8 mouse cellular contexts compared by ENCODE assay signal in the genomic region with DNA sequence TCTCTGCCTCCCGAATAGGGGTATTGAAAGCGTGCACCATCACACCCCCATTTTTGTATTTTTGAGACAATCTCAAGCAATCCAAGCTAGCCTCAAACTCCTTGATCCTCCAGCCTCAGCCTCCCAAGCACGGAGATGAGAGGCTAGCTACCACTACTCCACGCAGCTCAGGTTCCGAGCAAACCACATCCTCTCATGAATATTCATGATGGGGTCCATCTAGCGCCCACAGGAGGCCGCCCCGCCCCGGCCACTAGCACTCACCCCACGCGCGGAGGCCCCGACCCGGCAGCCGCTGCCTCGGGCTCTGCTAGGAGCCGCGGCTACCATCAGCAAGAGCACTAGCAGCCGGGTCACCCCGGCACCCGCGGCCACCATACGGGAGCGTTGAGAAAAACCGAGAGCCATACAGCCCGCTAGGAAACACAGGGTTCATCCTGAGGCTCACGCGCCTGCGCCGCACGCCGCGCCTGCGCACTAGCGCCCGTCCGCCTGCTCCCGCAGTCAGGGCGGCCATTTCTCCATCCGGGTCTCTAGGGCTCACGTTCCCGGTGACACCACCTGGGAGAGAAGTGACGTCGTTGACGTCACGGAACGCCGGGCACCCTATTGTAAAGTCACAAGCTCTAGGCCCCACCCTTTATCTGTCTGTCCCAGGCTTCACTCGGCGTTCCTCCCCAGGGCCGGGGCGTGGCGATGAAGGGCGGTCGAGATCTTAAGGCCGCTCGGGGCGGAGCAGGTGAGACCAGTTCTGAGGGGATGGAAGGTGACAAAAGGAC. TPM values are rescaled to one million over a fixed set of nuclear protein-coding genes. Genes with fewer than 3 reads are reported as not detected.
DNase-seq lines count a peak whose midpoint lies in the region; ATAC-seq and TF ChIP-seq lines count a peak whose summit lies in the region.

A gene (minus strand): TSS at position 538 of the 779 bp plus-strand sequence.
A gene (plus strand): TSS at position 590 of the 779 bp plus-strand sequence.

- DNase-seq in ES-E14 (ENCODE audit: low read depth, low spot score) = peak; percentile 99
- peak; percentile 99 for DNase-seq in cerebellum, adult 11-12 months
- peak; percentile 92 for DNase-seq in heart, postnatal 25 days (ENCODE audit: low spot score)
- DNase-seq in layer of hippocampus, adult 18-20 months (ENCODE audit: low spot score in 2 of 2) = peak; percentile 98 to 99
- peak; percentile 96 for DNase-seq in lung, adult 2 months
- DNase-seq in thymus, adult 18-20 months = peak; percentile 97 to 99

- peak; percentile 63; the same call in 1 of the 2 replicates for TF ChIP-seq POLR2A in lung, adult 2 months (IDR thresholded peaks at IDR 0.05; ENCODE audit: borderline replicate concordance, extremely low read depth, low read depth, low read length)

- peaks cover 18% of the 10 kb centered on the region; the same call in 1 of the 2 replicates for H3K36me3 ChIP-seq in ES-E14 (ENCODE audit: control insufficient read depth, insufficient read depth, low read length, poor library complexity, severe bottlenecking)
- peaks cover 21% of the 10 kb centered on the region for H3K36me3 ChIP-seq in forebrain, embryonic 15.5 days

- WGBS in forebrain, embryonic 15.5 days = under 1% methylated on average over 58 of the region's 58 CpGs
- 1% methylated on average over 53 of the region's 58 CpGs for WGBS in lung, adult 2 months

- in situ Hi-C loops in ES-E14 (cut with MboI; ENCODE audit: low sequenced_read_pairs in 2 of 2, unreplicated experiment in 2 of 2) = no loop called here

- intact Hi-C loops in heart, postnatal 25 days (cut with DNase I) = loop anchor here (2.0 kb wide), 1 partner anchor 27 kb away; no protein-coding TSS in a partner anchor

- no peaks in the 10 kb centered on the region for H3K9me3 ChIP-seq in ES-E14 (ENCODE audit: control insufficient read depth, insufficient read depth, low read depth, low read length)
- no peaks in the 10 kb centered on the region for H3K9me3 ChIP-seq in forebrain, embryonic 15.5 days

- H3K4me2 ChIP-seq in forebrain, embryonic 15.5 days (replicated peaks) = peak within 1 kb of the TSS; percentile 77

- H3K27me3 ChIP-seq in forebrain, embryonic 15.5 days = no peaks in the 10 kb centered on the region

- H3K4me3 ChIP-seq in ES-E14 (ENCODE audit: insufficient read depth in 1 of 2, low read depth in 1 of 2, low read length in 2 of 2, poor library complexity in 1 of 2, severe bottlenecking in 1 of 2) = peak within 1 kb of the TSS; percentile 79 to 83
- H3K4me3 ChIP-seq in forebrain, embryonic 15.5 days = peak within 1 kb of the TSS; percentile 64
- peak within 1 kb of the TSS; percentile 66 for H3K4me3 ChIP-seq in lung, adult 2 months (replicated peaks; ENCODE audit: extremely low read depth, low read depth, low read length)

- H3K27ac ChIP-seq in ES-E14 (ENCODE audit: insufficient read depth, low read depth, low read length, poor library complexity, severe bottlenecking) = peak within 1 kb of the TSS; percentile 92
- peak within 1 kb of the TSS; percentile 95 for H3K27ac ChIP-seq in forebrain, embryonic 15.5 days (replicated peaks)

- peak within 1 kb of the TSS; percentile 93 for H3K9ac ChIP-seq in ES-E14 (ENCODE audit: insufficient read depth, low read depth, low read length, poor library complexity, severe bottlenecking)
- peak within 1 kb of the TSS; percentile 89 for H3K9ac ChIP-seq in forebrain, embryonic 15.5 days (replicated peaks)

- H3K4me1 ChIP-seq in ES-E14 (ENCODE audit: control insufficient read depth in 2 of 2, insufficient read depth in 2 of 2, low read length in 2 of 2, poor library complexity in 1 of 2) = peaks cover 6 to 24% of the 10 kb centered on the region in 2 experiments; a peak in 3 of 4 replicates
- H3K4me1 ChIP-seq in forebrain, embryonic 15.5 days = peaks cover 34% of the 10 kb centered on the region
- H3K4me1 ChIP-seq in lung, adult 2 months (ENCODE audit: control insufficient read depth, insufficient read depth, low read length) = no peaks in the 10 kb centered on the region

- no peak for TF ChIP-seq CTCF in lung, adult 2 months (IDR thresholded peaks at IDR 0.05; ENCODE audit: insufficient read depth, low read length)

- ATAC-seq in forebrain, embryonic 15.5 days (replicated peaks) = peak; percentile 97
- ATAC-seq in neutrophil, adult 5-6 weeks (ENCODE audit: extremely low read depth, insufficient number of reproducible peaks, low FRiP score, poor library complexity, severe bottlenecking) = peak; percentile 92

TF ChIP-seq in ES-E14, 5 proteins besides CTCF, POLR2A, EP300 and RAD21:
- TF ChIP-seq ZNF384 (IDR thresholded peaks at IDR 0.05; ENCODE audit: low read depth, low read length) (no peak), HCFC1 (IDR thresholded peaks at IDR 0.05; ENCODE audit: borderline replicate concordance, insufficient read depth, low read length) (0 out of 2 replicates have a peak, but pooled peaks have one; percentile 41), CHD2 (IDR thresholded peaks at IDR 0.05; ENCODE audit: low read depth, low read length) (0 out of 2 replicates have a peak, but pooled peaks have one; percentile 4)

RNA-seq across cellular contexts. Expression of the first gene that starts in this region (rescaled TPM):
- 64.2 and 104 TPM in 2 replicates for total RNA-seq in ES-E14 (2012; rRNA removed)
- 133 and 138 TPM in 2 replicates for polyA plus RNA-seq in forebrain, embryonic 15.5 days (2015; fragmentation: Nextera tagmentation; extraction: Ambion mirVana)
- 10 to 100 TPM; 96.9 to 99.6 TPM for total RNA-seq in heart, postnatal 25 days (2021)
- total RNA-seq in layer of hippocampus, adult 18-20 months (2021) = 100 to 1,000 TPM; 235 to 245 TPM
- 250 and 268 TPM in 2 replicates for polyA plus RNA-seq in lung, adult 2 months (2012; rRNA removed)
- total RNA-seq in neutrophil, adult 5-6 weeks (2017) = 29.0 and 37.8 TPM in 2 replicates

RNA-seq across cellular contexts. Expression of the second gene that starts in this region (rescaled TPM):
- total RNA-seq in ES-E14 (2012; rRNA removed) = 3.4 and 4.2 TPM in 2 replicates
- 30.2 and 30.5 TPM in 2 replicates for polyA plus RNA-seq in forebrain, embryonic 15.5 days (2015; fragmentation: Nextera tagmentation; extraction: Ambion mirVana)
- total RNA-seq in heart, postnatal 25 days (2021) = 1 to 10 TPM; 3.7 to 4.0 TPM
- 10 to 100 TPM; 16.2 to 17.6 TPM for total RNA-seq in layer of hippocampus, adult 18-20 months (2021)
- polyA plus RNA-seq in lung, adult 2 months (2012; rRNA removed) = 9.5 and 10.3 TPM in 2 replicates
- total RNA-seq in neutrophil, adult 5-6 weeks (2017) = 7.3 and 7.6 TPM in 2 replicates

Comparison
In these comparisons a context has a peak if more than half of its experiments do, and no peak if none do; other contexts are left out.
1. Peak in every context shown above with its lines: DNase-seq, ATAC-seq, H3K4me3 ChIP-seq and H3K27ac ChIP-seq.